Mouse (Mus musculus) midbrain, embryonic 10.5 days (tissue): ENCODE results near the gene Stau1. TPM values are rescaled to one million over a fixed set of nuclear protein-coding genes. Genes with fewer than 3 reads are reported as not detected.

Experiments used
- DNase-seq: peaks from one replicate; pipeline ENCODE4 v3.0.0-alpha.2; 2017; ENCODE audit warnings: low spot score
- H3K27ac ChIP-seq: fragments of 300-500 bp; sonication (generic); replicated peaks from 2 replicates; pipeline ENCODE4 v1.5.1; 2016; ENCODE audit warnings: mild to moderate bottlenecking
- H3K27me3 ChIP-seq: fragments of 300-500 bp; sonication (generic); 2 replicates; pipeline ENCODE4 v1.6.1; 2016; ENCODE audit warnings: low read depth, mild to moderate bottlenecking; ENCODE audit not compliant: poor library complexity, severe bottlenecking
- H3K36me3 ChIP-seq: fragments of 300-500 bp; sonication (generic); 2 replicates; pipeline ENCODE4 v1.6.1; 2016; ENCODE audit warnings: mild to moderate bottlenecking, moderate library complexity
- H3K4me1 ChIP-seq: fragments of 300-500 bp; sonication (generic); 2 replicates; pipeline ENCODE4 v1.6.1; 2016
- H3K4me3 ChIP-seq: fragments of 300-500 bp; sonication (generic); 2 replicates; pipeline ENCODE4 v1.5.1; 2016; ENCODE audit warnings: mild to moderate bottlenecking, moderate library complexity
- H3K9me3 ChIP-seq: fragments of 300-500 bp; sonication (generic); replicated peaks from 2 replicates; pipeline ENCODE4 v1.6.1; 2016; ENCODE audit warnings: mild to moderate bottlenecking
- WGBS: fragments of 180-500 bp; shearing (Covaris S2); methylation state at CpG from one replicate; pipeline ENCODE4 v1.1.7; 2016; 5-methylcytosine and 5-hydroxymethylcytosine counted together
- polyA plus RNA-seq: library from polyadenylated mRNA; unstranded; fragments of >200 nt; fragmentation: Nextera tagmentation; extraction: Ambion mirVana; gene quantifications from 2 replicates; pipeline ENCODE4 v1.2.1, GENCODE M21; 2016

The Stau1 gene
- polyA plus RNA-seq, 1 experiment from 2014 or later, result 88.6 TPM

GRCm38 (mm10) chr2:166899161-166899560, 96.9 kb downstream of the Stau1 start:
- H3K4me3 ChIP-seq, result no peak overlapping the region
- peaks cover 13% of the 10 kb centered on the region for H3K36me3 ChIP-seq
- no peaks in the 10 kb centered on the region for H3K27me3 ChIP-seq
- no peak overlapping the region for H3K27ac ChIP-seq
- WGBS, result 87% methylated on average over 2 of the region's 2 CpGs
- no peak for DNase-seq
- H3K9me3 ChIP-seq, result no peaks in the 10 kb centered on the region
- H3K4me1 ChIP-seq, result no peaks in the 10 kb centered on the region

Other genes with a start within 250 kb of the Stau1 start
- 10.0 and 12.7 TPM in 2 replicates for gene Trp53rkb, start 203.8 kb downstream of the Stau1 start, polyA plus RNA-seq
- 4.2 and 5.3 TPM in 2 replicates for gene Arfgef2, start 190.7 kb downstream of the Stau1 start, polyA plus RNA-seq
- gene Cse1l, start 90.3 kb downstream of the Stau1 start, polyA plus RNA-seq, result 207 and 219 TPM in 2 replicates
- 63.9 and 69.3 TPM in 2 replicates for gene Ddx27, start 18.9 kb upstream of the Stau1 start, polyA plus RNA-seq
- gene Znfx1, start 66.7 kb upstream of the Stau1 start, polyA plus RNA-seq, result 5.5 and 7.0 TPM in 2 replicates
- gene Kcnb1, start 193.9 kb upstream of the Stau1 start, polyA plus RNA-seq, result 0.49 and 1.0 TPM in 2 replicates
- gene Ptgis, start 244.3 kb upstream of the Stau1 start, polyA plus RNA-seq, result 11.7 and 12.7 TPM in 2 replicates